Mouse (Mus musculus) limb, embryonic 14.5 days (tissue): Measurements from ENCODE around the gene Col4a3bp. TPM values are rescaled to one million over a fixed set of nuclear protein-coding genes. Genes with fewer than 3 reads are reported as not detected.

Experiments used
- ATAC-seq: fragments of 200-750 bp; cut with Nextera tagmentation; 2 replicates; pipeline ENCODE4 v1.8.0; 2017; ENCODE audit warnings: low read depth, moderate number of reproducible peaks, moderate TSS enrichment; ENCODE audit not compliant: low FRiP score
- DNase-seq: peaks from one replicate; pipeline ENCODE4 v3.0.0-alpha.2; 2015; ENCODE audit warnings: low spot score
- H3K27ac ChIP-seq: fragments of 300-500 bp; sonication (generic); replicated peaks from 2 replicates; pipeline ENCODE4 v1.5.1; 2014; ENCODE audit warnings: low read depth, mild to moderate bottlenecking, low read length, moderate library complexity, mixed read lengths
- H3K27me3 ChIP-seq: fragments of 300-500 bp; sonication (generic); 2 replicates; pipeline ENCODE4 v1.6.1; 2014; ENCODE audit warnings: low read length, mixed read lengths; ENCODE audit not compliant: control insufficient read depth, insufficient read depth
- H3K36me3 ChIP-seq: fragments of 300-500 bp; sonication (generic); 2 replicates; pipeline ENCODE4 v1.6.1; 2014; ENCODE audit warnings: mild to moderate bottlenecking, low read length, moderate library complexity, mixed read lengths; ENCODE audit not compliant: control insufficient read depth, insufficient read depth
- H3K4me1 ChIP-seq: fragments of 300-500 bp; sonication (generic); 2 replicates; pipeline ENCODE4 v1.6.1; 2014; ENCODE audit warnings: antibody characterized with exemption, low read length, mixed read lengths; ENCODE audit not compliant: control insufficient read depth, insufficient read depth
- H3K4me2 ChIP-seq: fragments of 300-500 bp; sonication (generic); replicated peaks from 2 replicates; pipeline ENCODE4 v1.6.1; 2014; ENCODE audit warnings: low read depth, mild to moderate bottlenecking, low read length, moderate library complexity; ENCODE audit not compliant: severe bottlenecking
- H3K4me3 ChIP-seq: fragments of 300-500 bp; sonication (generic); replicated peaks from 2 replicates; pipeline ENCODE4 v1.5.1; 2014; ENCODE audit warnings: low read length
- H3K9ac ChIP-seq: fragments of 300-500 bp; sonication (generic); 2 replicates; pipeline ENCODE4 v1.6.1; 2014; ENCODE audit warnings: mild to moderate bottlenecking, low read depth, low read length, moderate library complexity; ENCODE audit not compliant: severe bottlenecking
- H3K9me3 ChIP-seq: fragments of 300-500 bp; sonication (generic); 2 replicates; pipeline ENCODE4 v1.6.1; 2016; ENCODE audit warnings: low read length; ENCODE audit not compliant: control insufficient read depth
- POLR2A ChIP-seq: fragments of 200-500 bp; IDR thresholded peaks from 2 replicates; pipeline ENCODE4 v1.8.0; 2012; ENCODE audit warnings: inconsistent platforms, mild to moderate bottlenecking, moderate library complexity, borderline replicate concordance; ENCODE audit not compliant: insufficient read depth, insufficient read length; ENCODE audit errors: extremely low read depth
- WGBS: fragments of 180-500 bp; shearing (Covaris S2); extraction: QIAGEN DNeasy Blood & Tissue Kit; methylation state at CpG from one replicate; pipeline ENCODE4 v1.1.7; 2014; 5-methylcytosine and 5-hydroxymethylcytosine counted together
- polyA plus RNA-seq, 2 experiments: library from polyadenylated mRNA; depleted of rRNA in 1 of 2; stranded (reverse) in 1 of 2; unstranded in 1 of 2; fragments of >200 nt; fragmentation: Nextera tagmentation in 1 of 2; extraction: Ambion mirVana in 1 of 2; gene quantifications; 2 replicates each; pipeline versions ENCODE4 v1.2.1 to v1.2.3; 2012 to 2014

The Col4a3bp gene
- polyA plus RNA-seq, 2 experiments, result 10.4 to 19.8 TPM

- no peak for ATAC-seq
- DNase-seq, result no peak
- Histone ChIP-seq H3K9ac (no peak overlapping the region), H3K27ac (no peak overlapping the region), H3K9me3 (no peaks in the 10 kb centered on the region), H3K4me2 (no peak overlapping the region), H3K36me3 (no peaks in the 10 kb centered on the region), H3K4me1 (peaks cover 3% of the 10 kb centered on the region; the same call in 1 of the 2 replicates), H3K4me3 (no peak overlapping the region), H3K27me3 (no peaks in the 10 kb centered on the region)
- WGBS, result 82% methylated on average over 2 of the region's 2 CpGs
- no peak for TF ChIP-seq POLR2A
Measured at GRCm38 (mm10) chr13:96579104-96579503, 36.7 kb downstream of the Col4a3bp start.

GRCm38 (mm10) chr13:96579979-96580378 lies 37.6 kb downstream of the Col4a3bp start:
- DNase-seq (peak; percentile 69), ATAC-seq (no peak)
- no peak overlapping the region for H3K4me3 ChIP-seq
- H3K36me3 ChIP-seq, result no peaks in the 10 kb centered on the region
- no peak overlapping the region for H3K4me2 ChIP-seq
- H3K9me3 ChIP-seq, result no peaks in the 10 kb centered on the region
- no peak overlapping the region for H3K27ac ChIP-seq
- 37% methylated on average over 1 of the region's 1 CpGs for WGBS
- H3K27me3 ChIP-seq, result no peaks in the 10 kb centered on the region
- no peak overlapping the region for H3K9ac ChIP-seq
- peaks cover 3% of the 10 kb centered on the region; the same call in 1 of the 2 replicates for H3K4me1 ChIP-seq
- no peak for TF ChIP-seq POLR2A

GRCm38 (mm10) chr13:96584201-96584600 lies 41.8 kb downstream of the Col4a3bp start:
- no peak overlapping the region for H3K9ac ChIP-seq
- ATAC-seq (no peak), DNase-seq (no peak)
- no peak for TF ChIP-seq POLR2A
- H3K36me3 ChIP-seq, result no peaks in the 10 kb centered on the region
- H3K4me1 ChIP-seq, result peaks cover 3% of the 10 kb centered on the region; the same call in 1 of the 2 replicates
- H3K4me3 ChIP-seq, result no peak overlapping the region
- no peak overlapping the region for H3K27ac ChIP-seq
- H3K27me3 ChIP-seq, result no peaks in the 10 kb centered on the region
- WGBS, result 95% methylated on average over 2 of the region's 2 CpGs
- no peaks in the 10 kb centered on the region for H3K9me3 ChIP-seq
- no peak overlapping the region for H3K4me2 ChIP-seq

- Histone ChIP-seq H3K9me3 (no peaks in the 10 kb centered on the region), H3K4me1 (no peaks in the 10 kb centered on the region), H3K4me2 (no peak overlapping the region), H3K36me3 (no peaks in the 10 kb centered on the region), H3K27me3 (no peaks in the 10 kb centered on the region), H3K27ac (no peak overlapping the region), H3K9ac (no peak overlapping the region), H3K4me3 (no peak overlapping the region)
- ATAC-seq (no peak), DNase-seq (no peak)
- TF ChIP-seq POLR2A, result no peak
- 91% methylated on average over 5 of the region's 5 CpGs for WGBS
Measured at GRCm38 (mm10) chr13:96586540-96586939, 44.1 kb downstream of the Col4a3bp start.

- 83% methylated on average over 1 of the region's 1 CpGs for WGBS
- Histone ChIP-seq H3K4me3 (no peak overlapping the region), H3K9ac (no peak overlapping the region), H3K36me3 (no peaks in the 10 kb centered on the region), H3K4me2 (no peak overlapping the region), H3K9me3 (no peaks in the 10 kb centered on the region), H3K27me3 (no peaks in the 10 kb centered on the region), H3K27ac (no peak overlapping the region), H3K4me1 (no peaks in the 10 kb centered on the region)
- DNase-seq (peak; percentile 22), ATAC-seq (no peak)
- TF ChIP-seq POLR2A, result no peak
Measured at GRCm38 (mm10) chr13:96588642-96589041, 46.2 kb downstream of the Col4a3bp start.

GRCm38 (mm10) chr13:96593621-96594020 lies 51.2 kb downstream of the Col4a3bp start:
- H3K4me1 ChIP-seq, result no peaks in the 10 kb centered on the region
- peak; percentile 70 for DNase-seq
- H3K27ac ChIP-seq, result no peak overlapping the region
- no peak overlapping the region for H3K4me3 ChIP-seq
- H3K36me3 ChIP-seq, result peaks cover 6% of the 10 kb centered on the region
- H3K4me2 ChIP-seq, result no peak overlapping the region
- 7% methylated on average over 1 of the region's 1 CpGs for WGBS
- no peak overlapping the region for H3K9ac ChIP-seq
- no peaks in the 10 kb centered on the region for H3K9me3 ChIP-seq
- no peak for TF ChIP-seq POLR2A
- no peak for ATAC-seq
- no peaks in the 10 kb centered on the region for H3K27me3 ChIP-seq
